Mouse (Mus musculus): ENCODE data around the gene Ralgps2.

Gene Ralgps2

DNA sequence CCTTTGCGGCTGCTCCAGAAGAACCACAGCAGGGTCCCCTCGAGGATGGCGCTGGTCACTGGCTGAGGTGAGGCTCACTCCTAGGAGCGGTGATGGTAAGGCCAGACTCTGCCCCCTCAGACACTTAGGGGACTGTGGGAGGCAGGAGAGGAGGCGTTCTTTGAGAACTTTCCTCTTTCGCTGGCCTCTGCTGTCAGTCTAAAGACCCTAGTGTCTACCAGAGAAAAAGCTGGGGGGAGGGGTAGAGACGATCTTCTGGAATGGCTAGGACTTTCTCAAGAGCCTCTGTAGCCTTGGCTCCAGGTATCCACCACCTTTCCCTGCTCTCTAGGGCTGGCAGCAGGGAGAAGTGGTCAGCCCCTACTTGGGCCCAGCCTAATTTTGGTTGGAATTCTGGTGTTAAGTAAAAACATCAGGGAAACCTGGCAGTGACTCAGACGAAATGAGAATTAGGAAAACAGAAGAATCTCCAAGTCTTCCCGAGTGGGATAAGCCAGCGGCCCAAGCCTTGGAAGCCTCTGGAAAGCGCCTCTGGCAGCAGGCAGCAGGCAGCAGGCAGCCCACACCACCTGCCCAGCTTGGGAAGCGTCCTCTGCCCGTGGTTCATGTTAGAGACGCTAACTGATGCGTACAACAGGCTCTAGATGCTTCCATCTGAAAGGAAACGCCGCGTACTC is 169.7 kb downstream of the Ralgps2 start:
- ChIA-PET POLR2A (no interaction called here), CTCF (interaction anchor here in 1 of 4 experiments (1.2 to 1.6 kb wide), 3 partner anchors 17 to 312 kb away, joined by 3 to 4 read pairs (median 4); no protein-coding TSS in a partner anchor)

DNA sequence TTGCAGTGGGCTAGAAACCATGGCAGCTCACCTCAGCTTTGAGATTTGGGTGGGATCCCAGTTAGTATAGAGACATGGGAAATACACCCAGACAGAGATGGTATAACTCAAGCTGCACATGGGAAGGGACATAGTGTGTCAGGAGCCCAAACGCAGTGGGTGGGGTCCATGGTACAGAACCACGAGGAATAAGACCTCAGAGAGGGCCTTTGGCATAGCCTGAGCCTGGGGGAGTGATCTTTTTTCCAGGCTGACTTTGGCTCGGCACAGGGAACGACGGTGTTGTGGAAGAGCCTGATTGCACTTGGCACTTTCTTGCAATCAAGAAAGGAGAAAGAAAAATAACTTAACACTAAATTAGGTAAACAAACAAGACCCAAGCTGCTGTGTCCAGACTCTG is 170.3 kb downstream of the Ralgps2 start:
- ChIA-PET CTCF (interaction anchor here in 1 of 4 experiments (1.2 kb wide), 1 partner anchor 17 kb away, joined by 4 read pairs; no protein-coding TSS in a partner anchor), POLR2A (no interaction called here)

DNA sequence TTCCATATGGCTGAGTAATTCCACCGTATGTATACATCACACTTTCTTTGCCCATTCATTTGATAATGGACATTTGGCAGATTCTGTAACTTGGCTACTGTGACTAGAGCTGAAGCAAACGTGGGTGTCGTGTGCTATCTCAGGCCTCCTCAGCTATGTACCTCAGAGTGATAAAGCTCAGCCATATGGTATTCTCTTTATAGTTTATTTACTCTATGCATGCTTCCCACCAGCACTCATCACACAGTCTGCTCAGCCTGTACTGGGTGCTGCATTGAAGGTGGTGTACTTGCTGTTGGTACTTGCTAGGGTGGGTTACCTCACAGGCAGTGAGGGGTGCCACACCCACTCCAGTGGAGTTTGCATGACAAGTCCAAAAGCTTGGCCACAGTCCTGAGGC is 174.1 kb downstream of the Ralgps2 start:
- ChIA-PET POLR2A (no interaction called here), CTCF (interaction anchor here in 3 of 4 experiments (0.6 to 2.9 kb wide), 3 partner anchors 9 to 311 kb away, joined by 3 to 13 read pairs (median 4); no protein-coding TSS in a partner anchor)

DNA sequence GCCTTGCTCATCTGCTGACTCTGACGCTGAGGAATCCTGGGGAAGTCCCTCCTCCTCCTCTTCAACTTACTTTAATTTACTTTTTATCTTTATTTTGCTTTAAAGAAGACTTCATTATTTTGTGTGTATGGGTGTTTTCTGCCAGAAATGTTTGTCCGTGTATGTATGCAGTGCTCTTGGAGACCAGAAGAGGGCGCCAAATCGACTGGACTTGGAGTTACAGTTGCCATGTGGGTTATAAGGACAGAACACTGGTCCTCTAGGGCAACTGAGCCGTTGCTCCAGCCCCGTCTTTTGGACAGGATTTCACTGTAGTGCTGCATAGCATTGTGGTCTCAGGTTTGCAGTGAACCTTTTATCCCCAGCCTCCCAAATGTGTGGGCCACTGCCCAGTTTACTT is 174.8 kb downstream of the Ralgps2 start:
- POLR2A ChIA-PET: interaction anchor here in 1 of 4 experiments (1.9 kb wide), 1 partner anchor 12 kb away, joined by 4 read pairs; no protein-coding TSS in a partner anchor
- CTCF ChIA-PET: interaction anchor here in 3 of 4 experiments (0.6 to 2.9 kb wide), 6 partner anchors 12 to 647 kb away, joined by 3 to 13 read pairs (median 4); no protein-coding TSS in a partner anchor

DNA sequence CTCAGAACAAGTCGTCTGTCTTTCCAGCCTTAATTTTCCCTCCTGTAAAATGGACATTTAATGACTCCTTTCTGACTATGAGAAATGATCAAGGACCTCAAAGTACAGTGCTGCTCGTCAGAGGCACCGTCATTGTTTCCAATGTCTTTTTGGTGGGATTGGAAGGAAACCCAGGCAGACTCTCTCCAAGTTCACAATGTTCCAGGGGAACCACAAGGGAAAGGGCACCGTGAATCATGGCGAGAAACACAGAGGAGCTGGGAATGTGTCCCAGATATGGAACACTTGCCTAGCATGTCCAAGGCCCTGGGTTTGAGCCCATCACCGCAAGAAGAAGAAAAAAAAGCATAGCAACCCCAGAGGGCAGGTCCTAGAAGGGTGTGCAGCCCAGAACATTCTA is 176.1 kb downstream of the Ralgps2 start:
- ChIA-PET CTCF (interaction anchor here (0.6 to 2.9 kb wide), 8 partner anchors 11 to 320 kb away, joined by 3 to 13 read pairs (median 4); no protein-coding TSS in a partner anchor), POLR2A (interaction anchor here in 2 of 4 experiments (0.6 to 1.9 kb wide), 4 partner anchors 11 to 46 kb away, joined by 3 to 6 read pairs (median 4); no protein-coding TSS in a partner anchor)

DNA sequence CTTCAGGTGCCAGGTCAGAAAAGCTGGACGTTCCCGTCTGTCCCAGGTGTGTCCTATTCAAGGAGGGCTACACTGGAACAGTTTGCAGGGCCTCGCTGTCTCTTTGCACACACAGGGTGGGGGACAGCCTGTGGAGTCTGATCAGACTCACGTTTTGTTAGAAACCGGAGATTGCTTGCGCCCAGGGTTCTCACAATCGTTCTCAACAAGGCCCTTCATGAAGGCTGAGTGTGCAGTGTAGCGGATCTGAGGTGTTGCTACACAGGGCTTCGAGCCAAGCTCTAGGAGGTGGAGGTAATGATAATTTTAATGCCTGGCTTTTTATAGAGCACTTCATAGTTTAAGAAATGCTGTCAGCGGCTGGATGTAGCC is 178.0 kb downstream of the Ralgps2 start:
- POLR2A ChIA-PET: interaction anchor here in 1 of 4 experiments (1.3 to 1.6 kb wide), 2 partner anchors 10 to 14 kb away, joined by 4 read pairs; no protein-coding TSS in a partner anchor
- CTCF ChIA-PET: interaction anchor here (0.6 to 3.0 kb wide), 9 partner anchors 9 to 320 kb away, joined by 3 to 19 read pairs (median 7); no protein-coding TSS in a partner anchor

DNA sequence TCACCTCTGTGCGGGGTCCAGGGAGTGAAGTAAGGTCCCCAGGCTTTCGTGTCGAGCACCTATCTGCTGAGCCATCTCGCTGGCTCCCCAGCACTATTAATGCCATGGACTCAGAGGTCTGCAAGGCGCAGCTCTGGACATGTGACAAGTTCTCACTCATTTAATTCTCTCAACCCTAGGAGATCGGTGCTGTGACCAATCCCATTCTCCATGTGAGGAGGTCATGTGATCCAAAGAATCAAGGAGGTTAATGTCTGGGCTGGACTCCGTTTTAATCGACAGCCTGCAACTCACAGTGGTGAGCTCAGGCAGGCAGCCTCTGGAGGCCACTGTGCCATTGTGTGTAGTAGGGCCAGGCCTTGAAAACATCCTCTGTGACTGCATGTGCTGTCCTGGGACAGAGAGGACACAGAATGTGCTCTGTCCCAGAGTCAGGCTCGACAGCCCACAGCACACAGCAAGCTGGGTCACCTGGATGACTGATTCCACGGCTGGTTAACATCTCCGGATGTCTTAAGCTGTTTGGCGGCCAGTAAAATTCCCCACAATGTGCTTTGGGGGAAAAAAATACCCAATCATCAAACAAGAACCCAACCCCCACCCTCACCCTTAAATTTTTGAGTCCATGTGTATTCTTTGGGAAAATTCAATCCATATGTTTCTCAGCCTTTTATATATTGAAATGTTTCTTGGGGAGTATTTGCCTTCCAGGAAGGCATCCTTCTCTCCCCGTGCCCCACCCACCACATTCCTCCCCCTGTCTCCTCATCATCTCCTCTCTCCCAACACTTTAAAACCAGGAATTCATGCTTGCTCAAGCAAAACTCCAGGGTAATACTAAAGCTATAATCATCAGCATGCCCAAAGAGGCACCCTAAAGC is 178.6 kb downstream of the Ralgps2 start:
- ChIA-PET CTCF (interaction anchor here (0.5 to 3.0 kb wide), 10 partner anchors 8 to 792 kb away, joined by 3 to 19 read pairs (median 6); no protein-coding TSS in a partner anchor), POLR2A (interaction anchor here in 1 of 4 experiments (1.3 to 1.6 kb wide), 3 partner anchors 9 to 13 kb away, joined by 4 read pairs; no protein-coding TSS in a partner anchor)

DNA sequence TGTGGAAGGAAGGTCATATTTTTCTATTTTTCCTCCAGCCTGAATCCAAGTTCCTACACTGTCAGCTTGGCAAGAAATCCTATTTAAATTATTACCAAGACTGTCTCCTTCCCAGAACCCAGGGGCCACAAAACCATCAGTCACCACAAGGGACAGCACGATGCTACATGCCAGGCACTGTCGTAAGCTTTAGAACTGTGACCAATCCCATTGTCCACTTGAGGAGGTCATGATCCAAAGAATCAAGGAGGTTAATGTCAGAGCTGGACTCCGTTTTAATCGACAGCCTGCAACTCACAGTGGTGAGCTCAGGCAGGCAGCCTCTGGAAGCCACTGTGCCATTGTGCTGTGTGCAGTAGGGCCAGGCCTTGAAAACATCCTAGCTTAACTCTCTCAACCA is 181.1 kb downstream of the Ralgps2 start:
- ChIA-PET CTCF (no interaction called here), POLR2A (interaction anchor here in 2 of 4 experiments (1.5 to 1.7 kb wide), 2 partner anchors 17 to 20 kb away, joined by 3 to 4 read pairs; no protein-coding TSS in a partner anchor)

DNA sequence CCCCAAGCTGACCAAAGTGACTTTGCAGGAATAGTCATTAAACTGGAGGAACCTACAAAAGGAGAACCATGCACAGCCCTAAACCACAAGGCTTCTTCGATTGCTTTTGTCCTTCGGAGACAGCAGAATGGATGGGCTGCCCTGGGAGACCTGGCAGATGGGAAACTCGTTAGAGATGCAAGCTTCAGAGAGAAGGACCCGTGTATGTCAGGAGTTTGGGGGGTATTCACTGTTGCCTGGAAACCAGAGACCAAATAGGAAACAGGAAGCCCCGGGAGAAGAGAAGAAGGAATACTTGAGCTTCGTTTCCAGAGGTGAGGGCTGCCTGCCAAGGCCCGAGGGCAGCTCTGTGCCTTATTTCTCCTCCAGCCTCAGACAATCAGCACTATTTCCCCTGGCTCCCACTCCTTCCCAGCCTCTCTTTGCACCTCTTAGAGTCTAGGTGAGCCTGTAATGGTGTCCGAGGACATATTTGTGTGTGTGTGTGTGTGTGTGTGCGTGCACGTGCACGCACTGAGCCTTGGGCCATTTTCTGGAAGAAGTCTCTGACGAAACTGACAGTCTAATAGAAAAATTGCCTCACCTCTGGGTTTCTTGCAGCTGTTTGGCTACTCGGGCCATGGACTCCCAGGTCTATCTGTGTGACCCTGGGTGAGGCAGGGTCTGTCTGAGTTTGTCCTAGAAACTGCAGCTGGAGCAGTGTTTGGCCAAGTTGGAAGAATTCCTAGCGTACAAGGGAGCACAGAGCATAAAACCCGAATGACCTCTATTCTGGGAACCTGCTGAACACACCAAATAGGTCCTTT is 184.6 kb downstream of the Ralgps2 start:
- CTCF ChIA-PET: interaction anchor here (0.6 to 1.3 kb wide), 8 partner anchors 9 to 322 kb away, joined by 3 to 5 read pairs (median 3); no protein-coding TSS in a partner anchor
- POLR2A ChIA-PET: interaction anchor here in 1 of 4 experiments (0.7 to 1.3 kb wide), 3 partner anchors 13 to 321 kb away, joined by 3 read pairs; no protein-coding TSS in a partner anchor

Measured in embryonic stem cell, embryonic (primary cell).